In genomic region chr10:70439676-70440521, GRCm38 (mm10) we compare ENCODE assay signal across 8 mouse cellular contexts. TPM values are rescaled to one million over a fixed set of nuclear protein-coding genes. Genes with fewer than 3 reads are reported as not detected.
A peak's percentile ranks its signal among the peaks of the same experiment; 100 is the strongest.
DNase-seq lines count a peak whose midpoint lies in the region; ATAC-seq lines count a peak whose summit lies in the region.

Gene Fam13c, plus strand, starts transcription at chr10:70440481.

- H3K4me1 ChIP-seq in forebrain, embryonic 16.5 days (replicated peaks; ENCODE audit: control insufficient read depth, insufficient read depth, low read length) = peaks cover 20% of the 10 kb centered on the region
- peaks cover 9% of the 10 kb centered on the region for H3K4me1 ChIP-seq in intestine, embryonic 16.5 days (ENCODE audit: control insufficient read depth, insufficient read depth, low read length)
- H3K4me1 ChIP-seq in limb, embryonic 12.5 days (replicated peaks) = peaks cover 16% of the 10 kb centered on the region
- peaks cover 38% of the 10 kb centered on the region for H3K4me1 ChIP-seq in neural tube, embryonic 13.5 days (replicated peaks)

- peak within 1 kb of the TSS; percentile 90 for H3K9ac ChIP-seq in forebrain, embryonic 16.5 days (replicated peaks; ENCODE audit: low read depth, low read length)
- peak within 1 kb of the TSS; percentile 79 for H3K9ac ChIP-seq in intestine, embryonic 16.5 days (ENCODE audit: low read depth, low read length)
- H3K9ac ChIP-seq in limb, embryonic 12.5 days (replicated peaks) = peak within 1 kb of the TSS; percentile 75
- H3K9ac ChIP-seq in neural tube, embryonic 13.5 days = peak within 1 kb of the TSS; percentile 87

- H3K9me3 ChIP-seq in forebrain, embryonic 16.5 days (ENCODE audit: control insufficient read depth, low read length) = no peaks in the 10 kb centered on the region
- H3K9me3 ChIP-seq in intestine, embryonic 16.5 days (ENCODE audit: control insufficient read depth, low read length) = no peaks in the 10 kb centered on the region
- no peaks in the 10 kb centered on the region for H3K9me3 ChIP-seq in limb, embryonic 12.5 days
- no peaks in the 10 kb centered on the region for H3K9me3 ChIP-seq in neural tube, embryonic 13.5 days

- DNase-seq in heart, adult 18-20 months = peak; percentile 20 to 44
- no peak for DNase-seq in heart, adult 9 months (ENCODE audit: low spot score in 2 of 2)
- peak; percentile 60 for DNase-seq in cerebellum, adult 11-12 months
- no peak for DNase-seq in natural killer cell, adult 2 months (ENCODE audit: low spot score in 2 of 2)

- peak within 1 kb of the TSS; percentile 75 for H3K4me3 ChIP-seq in forebrain, embryonic 16.5 days (replicated peaks; ENCODE audit: low read length)
- H3K4me3 ChIP-seq in intestine, embryonic 16.5 days (ENCODE audit: low read length) = peak within 1 kb of the TSS; percentile 70
- peak within 1 kb of the TSS; percentile 64 for H3K4me3 ChIP-seq in limb, embryonic 12.5 days (replicated peaks)
- peak within 1 kb of the TSS; percentile 66 for H3K4me3 ChIP-seq in neural tube, embryonic 13.5 days

- H3K27ac ChIP-seq in forebrain, embryonic 16.5 days (ENCODE audit: low read length) = peak within 1 kb of the TSS; percentile 85
- peak within 1 kb of the TSS; percentile 82 for H3K27ac ChIP-seq in intestine, embryonic 16.5 days (ENCODE audit: low read length)
- peak within 1 kb of the TSS; percentile 84 for H3K27ac ChIP-seq in limb, embryonic 12.5 days
- peak within 1 kb of the TSS; percentile 96 for H3K27ac ChIP-seq in neural tube, embryonic 13.5 days (replicated peaks)

- 11% methylated on average over 24 of the region's 24 CpGs for WGBS in forebrain, embryonic 16.5 days
- 15% methylated on average over 24 of the region's 24 CpGs for WGBS in intestine, embryonic 16.5 days
- 12% methylated on average over 24 of the region's 24 CpGs for WGBS in limb, embryonic 12.5 days
- WGBS in neural tube, embryonic 13.5 days = 9% methylated on average over 24 of the region's 24 CpGs

- H3K36me3 ChIP-seq in forebrain, embryonic 16.5 days (ENCODE audit: control insufficient read depth, insufficient read depth) = no peaks in the 10 kb centered on the region
- no peaks in the 10 kb centered on the region for H3K36me3 ChIP-seq in intestine, embryonic 16.5 days (ENCODE audit: control insufficient read depth, insufficient read depth, low read length)
- no peaks in the 10 kb centered on the region for H3K36me3 ChIP-seq in limb, embryonic 12.5 days
- no peaks in the 10 kb centered on the region for H3K36me3 ChIP-seq in neural tube, embryonic 13.5 days

- peak within 1 kb of the TSS; percentile 64 for H3K4me2 ChIP-seq in forebrain, embryonic 16.5 days (ENCODE audit: low read length)
- H3K4me2 ChIP-seq in intestine, embryonic 16.5 days (ENCODE audit: low read depth, low read length) = peak within 1 kb of the TSS; percentile 97
- peak within 1 kb of the TSS; percentile 87 for H3K4me2 ChIP-seq in limb, embryonic 12.5 days
- H3K4me2 ChIP-seq in neural tube, embryonic 13.5 days = peak within 1 kb of the TSS; percentile 73

- ATAC-seq in forebrain, embryonic 16.5 days = peak; percentile 62
- peak; percentile 57 for ATAC-seq in intestine, embryonic 16.5 days
- peak; percentile 11; the same call in 1 of the 2 replicates for ATAC-seq in limb, embryonic 12.5 days (ENCODE audit: insufficient number of reproducible peaks, insufficient read depth, low FRiP score, low TSS enrichment, low read depth)
- peak; percentile 80 for ATAC-seq in neural tube, embryonic 13.5 days (ENCODE audit: low read depth)

- H3K27me3 ChIP-seq in forebrain, embryonic 16.5 days (replicated peaks; ENCODE audit: control insufficient read depth, insufficient read depth, low read length) = no peaks in the 10 kb centered on the region
- peaks cover 4% of the 10 kb centered on the region; the same call in 1 of the 2 replicates for H3K27me3 ChIP-seq in intestine, embryonic 16.5 days (replicated peaks; ENCODE audit: control insufficient read depth, insufficient read depth, low read length)
- H3K27me3 ChIP-seq in limb, embryonic 12.5 days = no peaks in the 10 kb centered on the region
- no peaks in the 10 kb centered on the region for H3K27me3 ChIP-seq in neural tube, embryonic 13.5 days

RNA-seq across cellular contexts. Expression of gene Fam13c, which starts in this region (rescaled TPM):
- total RNA-seq in heart, adult 18-20 months (2021) = 1 to 10 TPM; 3.9 to 5.3 TPM
- 27.7 and 27.8 TPM in 2 replicates for polyA plus RNA-seq in forebrain, embryonic 16.5 days (2015; fragmentation: Nextera tagmentation; extraction: Ambion mirVana)
- 5.9 and 6.2 TPM in 2 replicates for polyA plus RNA-seq in intestine, embryonic 16.5 days (2015; fragmentation: Nextera tagmentation; extraction: Ambion mirVana)
- polyA plus RNA-seq in limb, embryonic 12.5 days (2016; fragmentation: Nextera tagmentation; extraction: Ambion mirVana) = 12.0 and 12.7 TPM in 2 replicates
- polyA plus RNA-seq in neural tube, embryonic 13.5 days (2015; fragmentation: Nextera tagmentation; extraction: Ambion mirVana) = 17.8 and 20.2 TPM in 2 replicates

Comparison
In these comparisons a context has a peak if more than half of its experiments do, and no peak if none do; other contexts are left out.
1. DNase-seq: peak in heart, adult 18-20 months (2 of 2) and cerebellum, adult 11-12 months (single experiment); none in heart, adult 9 months (0 of 2) and natural killer cell, adult 2 months (0 of 2).
2. ATAC-seq: peak in every context shown above with its lines; median percentile 80 in neural tube, embryonic 13.5 days; 62 in forebrain, embryonic 16.5 days; 57 in intestine, embryonic 16.5 days; 11 in limb, embryonic 12.5 days.
3. Peak in every context shown above with its lines, with median percentiles within 50 percentile points of each other: H3K27ac ChIP-seq, H3K4me2 ChIP-seq, H3K4me3 ChIP-seq and H3K9ac ChIP-seq.